21 mouse cellular contexts compared by ENCODE assay signal in the genomic region with DNA sequence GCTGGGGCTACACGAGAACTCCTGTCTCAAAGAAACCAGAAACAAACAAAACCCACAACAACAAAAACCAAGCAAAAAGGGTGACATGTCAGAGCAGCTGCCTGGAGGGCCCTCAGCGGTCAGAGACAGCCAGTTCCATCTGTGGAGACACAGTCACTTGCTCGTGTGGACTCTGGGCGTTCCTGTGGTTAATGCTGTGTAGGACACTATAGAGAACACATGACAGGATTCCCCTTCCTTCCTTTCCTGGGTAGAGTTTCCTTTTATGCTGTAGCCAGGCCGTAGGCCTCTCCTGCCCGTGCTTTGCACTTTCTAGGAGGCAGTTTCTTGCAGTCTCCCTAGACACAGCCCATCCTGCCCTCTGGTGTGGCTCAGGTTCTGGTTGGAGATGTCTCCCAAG. TPM values are rescaled to one million over a fixed set of nuclear protein-coding genes. Genes with fewer than 3 reads are reported as not detected.
DNase-seq lines count a peak whose midpoint lies in the region; ATAC-seq and TF ChIP-seq lines count a peak whose summit lies in the region.
"Had no signal": no experiment of that assay in that cellular context is flagged by ENCODE, and none has a peak within 500 bp of the region (broad histone marks: within the 10 kb centered on the region; RNA-seq: fewer than 3 reads in every experiment).

No protein-coding gene starts in this region.

- H3K27ac ChIP-seq in liver, embryonic 14.5 days, result no peak overlapping the region
- H3K27ac ChIP-seq in macrophage, result peak overlapping the region; percentile 56
- H3K27ac ChIP-seq: embryonic facial prominence, embryonic 13.5 days; forebrain, embryonic 12.5 days; heart, embryonic 10.5 days; hindbrain, embryonic 12.5 days had no signal

- no peaks in the 10 kb centered on the region for H3K27me3 ChIP-seq in liver, embryonic 14.5 days (ENCODE audit: control insufficient read depth, insufficient read depth, low read length)
- H3K27me3 ChIP-seq: embryonic facial prominence, embryonic 13.5 days; forebrain, embryonic 12.5 days; hindbrain, embryonic 12.5 days had no signal

- no peak overlapping the region for H3K9ac ChIP-seq in liver, embryonic 14.5 days (replicated peaks)
- H3K9ac ChIP-seq: embryonic facial prominence, embryonic 13.5 days; forebrain, embryonic 12.5 days; hindbrain, embryonic 12.5 days had no signal

- TF ChIP-seq CTCF in liver, embryonic 14.5 days (IDR thresholded peaks at IDR 0.05; ENCODE audit: low read depth), result no peak

- no peak overlapping the region for H3K4me2 ChIP-seq in liver, embryonic 14.5 days (ENCODE audit: low read depth)
- H3K4me2 ChIP-seq: embryonic facial prominence, embryonic 13.5 days; forebrain, embryonic 12.5 days; hindbrain, embryonic 12.5 days had no signal

- no peak overlapping the region for H3K4me3 ChIP-seq in liver, embryonic 14.5 days (ENCODE audit: insufficient read depth in 1 of 2, low read depth in 2 of 2, low read length in 2 of 2)
- H3K4me3 ChIP-seq in macrophage (ENCODE audit: inconsistent target), result no peak overlapping the region
- H3K4me3 ChIP-seq: embryonic facial prominence, embryonic 13.5 days; forebrain, embryonic 12.5 days; heart, embryonic 10.5 days; hindbrain, embryonic 12.5 days had no signal

- H3K79me2 ChIP-seq in macrophage (ENCODE audit: inconsistent target), result no peaks in the 10 kb centered on the region; the same call in 1 of the 2 replicates

- 53% methylated on average over 6 of the region's 6 CpGs for WGBS in liver, embryonic 14.5 days (ENCODE audit: insufficient replicate concordance)
- WGBS in macrophage (ENCODE audit: missing documents), result 57% methylated on average over 6 of the region's 6 CpGs

- peak; percentile 63 for DNase-seq in 416B (ENCODE audit: low read depth)
- no peak for DNase-seq in liver, embryonic 14.5 days (ENCODE audit: low read depth in 3 of 3, low spot score in 3 of 3)
- no peak for DNase-seq in left cerebral cortex, adult 9 months (ENCODE audit: low spot score in 2 of 2)
- DNase-seq in urinary bladder, postnatal 25 days (ENCODE audit: low spot score), result no peak
- no peak for DNase-seq in embryo, embryonic 10.5 days (ENCODE audit: low spot score)
- DNase-seq: adrenal gland, adult 2 months; adrenal gland, postnatal 25 days; cerebellum, adult 8-10 months; cerebellum, postnatal 14 days; gastrocnemius, postnatal 10 days; heart, adult 11 months; heart, postnatal 10 days; heart, postnatal 4 days had no signal

- peak; percentile 46 for ATAC-seq in common myeloid progenitor, adult 5-6 weeks (replicated peaks; ENCODE audit: low read depth, poor library complexity, severe bottlenecking)
- ATAC-seq in liver, embryonic 14.5 days (ENCODE audit: insufficient read depth), result 0 out of 2 replicates have a peak, but pooled peaks have one; percentile 47
- ATAC-seq: forebrain, embryonic 16.5 days; hindbrain, embryonic 16.5 days had no signal

- TF ChIP-seq EP300 in liver, embryonic 14.5 days (IDR thresholded peaks at IDR 0.05; ENCODE audit: low read depth), result no peak

- H3K4me1 ChIP-seq in liver, embryonic 14.5 days (replicated peaks; ENCODE audit: control insufficient read depth in 2 of 2, insufficient read depth in 2 of 2, low read length in 1 of 2), result 0 out of 4 replicates have a peak, but pooled peaks cover 0 to 1% of the 10 kb centered on the region in 2 experiments
- H3K4me1 ChIP-seq: embryonic facial prominence, embryonic 13.5 days; forebrain, embryonic 12.5 days; heart, embryonic 10.5 days; hindbrain, embryonic 12.5 days had no signal

- no peaks in the 10 kb centered on the region for H3K9me3 ChIP-seq in liver, embryonic 14.5 days (ENCODE audit: control insufficient read depth, low read length)
- H3K9me3 ChIP-seq: embryonic facial prominence, embryonic 13.5 days; forebrain, embryonic 12.5 days; heart, embryonic 10.5 days; hindbrain, embryonic 12.5 days had no signal

- peaks cover 5% of the 10 kb centered on the region; the same call in 1 of the 2 replicates for H3K36me3 ChIP-seq in liver, embryonic 14.5 days (replicated peaks; ENCODE audit: control insufficient read depth, insufficient read depth, low read depth)
- peaks cover 42% of the 10 kb centered on the region for H3K36me3 ChIP-seq in macrophage (ENCODE audit: inconsistent target)

RNA-seq across cellular contexts. Expression of a gene that starts 9.2 kb away (rescaled TPM):
- 51.2 and 75.0 TPM in 2 replicates for total RNA-seq in common myeloid progenitor, adult 5-6 weeks (2017)
- polyA plus RNA-seq in liver, embryonic 14.5 days (2012; rRNA removed), result 6.0 and 9.6 TPM in 2 replicates
- polyA plus RNA-seq in liver, embryonic 14.5 days (2014; fragmentation: Nextera tagmentation; extraction: Ambion mirVana), result 16.3 and 18.1 TPM in 2 replicates
- total RNA-seq in macrophage (2018; cell fraction: chromatin; rRNA removed), result 10 to 100 TPM in 25 of 26 experiments, 1 to 10 TPM in 1; 9.2 to 46.9 (median 25.5) TPM
- total RNA-seq in macrophage (2018; cell fraction: cytosol; rRNA removed), result 1 to 10 TPM; 4.0 to 7.7 (median 6.0) TPM
- total RNA-seq in macrophage (2018; cell fraction: nucleus; rRNA removed), result 10 to 100 TPM in 17 of 26 experiments, 1 to 10 TPM in 9; 5.8 to 48.5 (median 12.1) TPM
- 3.8 to 15.9 TPM (median 10.6 TPM) in 3 replicates for polyA plus RNA-seq in macrophage (2018)

RNA-seq across cellular contexts. Expression of a gene that starts 9.5 kb away (rescaled TPM):
- total RNA-seq in common myeloid progenitor, adult 5-6 weeks (2017), result 49.0 and 54.6 TPM in 2 replicates
- polyA plus RNA-seq in liver, embryonic 14.5 days (2012; rRNA removed), result 1.4 and 2.8 TPM in 2 replicates
- 5.3 and 5.6 TPM in 2 replicates for polyA plus RNA-seq in liver, embryonic 14.5 days (2014; fragmentation: Nextera tagmentation; extraction: Ambion mirVana)
- 100 to 1,000 TPM in 18 of 26 experiments, 10 to 100 TPM in 8; 47.4 to 158 (median 114) TPM for total RNA-seq in macrophage (2018; cell fraction: chromatin; rRNA removed)
- total RNA-seq in macrophage (2018; cell fraction: cytosol; rRNA removed), result 10 to 100 TPM in 13 of 26 experiments, 1 to 10 TPM in 13; 4.9 to 15.8 (median 10.4) TPM
- 100 to 1,000 TPM in 3 of 26 experiments, 10 to 100 TPM in 23; 27.2 to 114 (median 53.8) TPM for total RNA-seq in macrophage (2018; cell fraction: nucleus; rRNA removed)
- 9.5 to 15.5 TPM (median 9.6 TPM) in 3 replicates for polyA plus RNA-seq in macrophage (2018)
